ENCODE assay signal across 20 mouse cellular contexts in the genomic region with DNA sequence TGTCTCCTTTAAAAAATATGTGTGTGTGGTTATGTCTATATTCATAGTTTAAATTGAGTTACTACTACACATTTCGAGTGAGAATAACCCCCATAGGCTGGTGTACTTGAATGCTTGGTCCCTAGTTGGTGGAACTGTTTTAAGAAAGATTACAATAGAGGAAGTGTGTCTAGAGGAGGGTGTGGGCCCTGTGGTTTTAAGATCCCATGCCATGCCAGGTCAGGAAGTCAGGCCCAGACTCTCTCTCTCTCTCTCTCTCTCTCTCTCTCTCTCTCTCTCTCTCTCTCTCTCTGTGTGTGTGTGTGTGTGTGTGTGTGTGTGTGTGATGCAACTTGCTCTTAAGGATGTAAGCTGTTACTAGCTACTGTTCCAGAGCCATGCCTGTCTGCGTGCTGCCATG.
A peak's percentile ranks its signal among the peaks of the same experiment; 100 is the strongest.
DNase-seq lines count a peak whose midpoint lies in the region; ATAC-seq lines count a peak whose summit lies in the region.
"Had no signal": no experiment of that assay in that cellular context is flagged by ENCODE, and none has a peak within 500 bp of the region (broad histone marks: within the 10 kb centered on the region; RNA-seq: fewer than 3 reads in every experiment).

No protein-coding gene starts in this region.

- DNase-seq in 416B (ENCODE audit: low read depth), result peak; percentile 36
- DNase-seq in retina, postnatal 1 day, result no peak
- DNase-seq in cerebellum, postnatal 4 days (ENCODE audit: low spot score in 2 of 2), result no peak
- DNase-seq in adrenal gland, adult 8-10 months, result no peak
- DNase-seq: adrenal gland, postnatal 14 days; cerebellum, adult 8-10 months; forebrain, postnatal 0 days; gastrocnemius, postnatal 36 days; kidney, adult 2 months; liver, postnatal 0 days; midbrain, embryonic 14.5 days; right cerebral cortex, postnatal 25 days; spleen, adult 18-20 months; thymus, postnatal 25 days had no signal

- peak; percentile 88 for ATAC-seq in CD4-positive, CD25-positive, alpha-beta regulatory T cell, adult 4 months
- peak; percentile 100 for ATAC-seq in granulocyte monocyte progenitor cell, adult 5-6 weeks (replicated peaks; ENCODE audit: poor library complexity, severe bottlenecking)
- peak; percentile 89 for ATAC-seq in monocyte, adult 5-6 weeks (replicated peaks; ENCODE audit: insufficient number of reproducible peaks, low FRiP score, low TSS enrichment, poor library complexity, severe bottlenecking)
- no peak for ATAC-seq in erythroid progenitor cell, adult 5-6 weeks (replicated peaks; ENCODE audit: low FRiP score, poor library complexity, severe bottlenecking)
- ATAC-seq: activated CD4-positive, CD25-positive, alpha-beta regulatory T cell, adult 4 months; forebrain, postnatal 0 days; liver, postnatal 0 days; lung, postnatal 0 days had no signal
